Mouse (Mus musculus): ENCODE results near the gene Babam2.

GRCm38 (mm10) chr5:31713841-31714264 lies 16.4 kb downstream of the Babam2 start:
- TF ChIP-seq CTCF (IDR thresholded peaks at IDR 0.05; ENCODE audit: borderline replicate concordance, extremely low read depth, insufficient read depth, insufficient read length) (no peak), POLR2A (IDR thresholded peaks at IDR 0.05; ENCODE audit: borderline replicate concordance, extremely low read depth, insufficient read depth, insufficient read length, poor library complexity, severe bottlenecking) (no peak)

Data from brain, embryonic 14.5 days (tissue).